Mouse (Mus musculus): ENCODE data around the gene Anapc11.
"Not testable (repeated sequence)": the region's sequence is repeated elsewhere in the genome, so short reads cannot be mapped to it uniquely, and the experiment has no call there.

Gene Anapc11

GRCm38 (mm10) chr11:120598283-120598989, at the start of gene Anapc11, which contains the start of gene Alyref:
Gene Anapc11 (plus strand): TSS chr11:120598421.
Gene Alyref (minus strand): TSS chr11:120598365.
- in situ Hi-C loops (cut with MboI; ENCODE audit: low sequenced_read_pairs): no loop called here

GRCm38 (mm10) chr11:120548786-120549167, 49.4 kb upstream of the Anapc11 start:
- in situ Hi-C loops (cut with MboI; ENCODE audit: low sequenced_read_pairs): no loop called here

GRCm38 (mm10) chr11:120549168-120549945, 48.9 kb upstream of the Anapc11 start, which contains the start of gene Mcrip1:
Gene Mcrip1 (minus strand): TSS chr11:120549727.
- in situ Hi-C loops (cut with MboI; ENCODE audit: low sequenced_read_pairs): no loop called here

- in situ Hi-C loops (cut with MboI; ENCODE audit: low sequenced_read_pairs): no loop called here
Measured at GRCm38 (mm10) chr11:120549986-120550809, 48.0 kb upstream of the Anapc11 start.

- in situ Hi-C loops (cut with MboI; ENCODE audit: low sequenced_read_pairs): no loop called here
Measured at GRCm38 (mm10) chr11:120550810-120551440, 47.3 kb upstream of the Anapc11 start, which contains the start of gene Ppp1r27. Gene Ppp1r27 (minus strand): TSS chr11:120551132.

GRCm38 (mm10) chr11:120552736-120553135, 45.5 kb upstream of the Anapc11 start:
- in situ Hi-C loops (cut with MboI; ENCODE audit: low sequenced_read_pairs): no loop called here

- in situ Hi-C loops (cut with MboI; ENCODE audit: low sequenced_read_pairs): no loop called here
Measured at GRCm38 (mm10) chr11:120554834-120555233, 43.4 kb upstream of the Anapc11 start.

- in situ Hi-C loops (cut with MboI; ENCODE audit: low sequenced_read_pairs): no loop called here
Measured at GRCm38 (mm10) chr11:120555260-120555659, 43.0 kb upstream of the Anapc11 start.

- in situ Hi-C loops (cut with MboI; ENCODE audit: low sequenced_read_pairs): not testable (repeated sequence)
Measured at GRCm38 (mm10) chr11:120558843-120559242, 39.4 kb upstream of the Anapc11 start.

GRCm38 (mm10) chr11:120560952-120561728, 37.1 kb upstream of the Anapc11 start:
- in situ Hi-C loops (cut with MboI; ENCODE audit: low sequenced_read_pairs): no loop called here

- in situ Hi-C loops (cut with MboI; ENCODE audit: low sequenced_read_pairs): no loop called here
Measured at GRCm38 (mm10) chr11:120562949-120563348, 35.3 kb upstream of the Anapc11 start.

- in situ Hi-C loops (cut with MboI; ENCODE audit: low sequenced_read_pairs): no loop called here
Measured at GRCm38 (mm10) chr11:120565114-120565513, 33.1 kb upstream of the Anapc11 start.

GRCm38 (mm10) chr11:120568324-120568723, 29.9 kb upstream of the Anapc11 start:
- in situ Hi-C loops (cut with MboI; ENCODE audit: low sequenced_read_pairs): no loop called here

- in situ Hi-C loops (cut with MboI; ENCODE audit: low sequenced_read_pairs): no loop called here
Measured at GRCm38 (mm10) chr11:120571122-120571521, 27.1 kb upstream of the Anapc11 start.

GRCm38 (mm10) chr11:120571754-120572416, 26.3 kb upstream of the Anapc11 start:
- in situ Hi-C loops (cut with MboI; ENCODE audit: low sequenced_read_pairs): no loop called here

- in situ Hi-C loops (cut with MboI; ENCODE audit: low sequenced_read_pairs): no loop called here
Measured at GRCm38 (mm10) chr11:120572417-120572751, 25.8 kb upstream of the Anapc11 start.

GRCm38 (mm10) chr11:120572752-120573584, 25.3 kb upstream of the Anapc11 start, which contains the start of gene P4hb:
Gene P4hb (minus strand): TSS chr11:120573253.
- in situ Hi-C loops (cut with MboI; ENCODE audit: low sequenced_read_pairs): no loop called here

- in situ Hi-C loops (cut with MboI; ENCODE audit: low sequenced_read_pairs): no loop called here
Measured at GRCm38 (mm10) chr11:120573585-120574277, 24.5 kb upstream of the Anapc11 start.
